Mouse (Mus musculus) forebrain, embryonic 12.5 days (tissue): ENCODE measurements around the gene Slc37a2. TPM values are rescaled to one million over a fixed set of nuclear protein-coding genes. Genes with fewer than 3 reads are reported as not detected.
A peak's percentile ranks its signal among the peaks of the same experiment; 100 is the strongest.
"Not testable (repeated sequence)": the region's sequence is repeated elsewhere in the genome, so short reads cannot be mapped to it uniquely, and the experiment has no call there.

Experiments
- ATAC-seq: fragments of 200-750 bp; cut with Nextera tagmentation; 2 replicates; pipeline ENCODE4 v1.8.0; 2017; ENCODE audit warnings: moderate TSS enrichment; ENCODE audit not compliant: low FRiP score
- H3K27ac ChIP-seq: fragments of 300-500 bp; sonication (generic); 2 replicates; pipeline ENCODE4 v1.5.1; 2016; ENCODE audit warnings: mild to moderate bottlenecking
- H3K27me3 ChIP-seq: fragments of 300-500 bp; sonication (generic); 2 replicates; pipeline ENCODE4 v1.6.1; 2016; ENCODE audit warnings: mild to moderate bottlenecking
- H3K36me3 ChIP-seq: fragments of 300-500 bp; sonication (generic); replicated peaks from 2 replicates; pipeline ENCODE4 v1.6.1; 2016; ENCODE audit warnings: mild to moderate bottlenecking
- H3K4me1 ChIP-seq: fragments of 300-500 bp; sonication (generic); 2 replicates; pipeline ENCODE4 v1.6.1; 2016
- H3K4me2 ChIP-seq: fragments of 300-500 bp; sonication (generic); 2 replicates; pipeline ENCODE4 v1.6.1; 2016; ENCODE audit warnings: mild to moderate bottlenecking, moderate library complexity
- H3K4me3 ChIP-seq: fragments of 300-500 bp; sonication (generic); replicated peaks from 2 replicates; pipeline ENCODE4 v1.5.1; 2016; ENCODE audit warnings: mild to moderate bottlenecking
- H3K9ac ChIP-seq: fragments of 300-500 bp; sonication (generic); 2 replicates; pipeline ENCODE4 v1.6.1; 2016; ENCODE audit warnings: mild to moderate bottlenecking
- H3K9me3 ChIP-seq: fragments of 300-500 bp; sonication (generic); 2 replicates; pipeline ENCODE4 v1.6.1; 2016
- WGBS: fragments of 180-500 bp; shearing (Covaris S2); methylation state at CpG from one replicate; pipeline ENCODE4 v1.1.7; 2016; 5-methylcytosine and 5-hydroxymethylcytosine counted together
- polyA plus RNA-seq: library from polyadenylated mRNA; unstranded; fragments of >200 nt; fragmentation: Nextera tagmentation; extraction: Ambion mirVana; gene quantifications from 2 replicates; pipeline ENCODE4 v1.2.1, GENCODE M21; 2016

Gene Slc37a2
- 1.1 TPM in 2 replicates for polyA plus RNA-seq

DNA sequence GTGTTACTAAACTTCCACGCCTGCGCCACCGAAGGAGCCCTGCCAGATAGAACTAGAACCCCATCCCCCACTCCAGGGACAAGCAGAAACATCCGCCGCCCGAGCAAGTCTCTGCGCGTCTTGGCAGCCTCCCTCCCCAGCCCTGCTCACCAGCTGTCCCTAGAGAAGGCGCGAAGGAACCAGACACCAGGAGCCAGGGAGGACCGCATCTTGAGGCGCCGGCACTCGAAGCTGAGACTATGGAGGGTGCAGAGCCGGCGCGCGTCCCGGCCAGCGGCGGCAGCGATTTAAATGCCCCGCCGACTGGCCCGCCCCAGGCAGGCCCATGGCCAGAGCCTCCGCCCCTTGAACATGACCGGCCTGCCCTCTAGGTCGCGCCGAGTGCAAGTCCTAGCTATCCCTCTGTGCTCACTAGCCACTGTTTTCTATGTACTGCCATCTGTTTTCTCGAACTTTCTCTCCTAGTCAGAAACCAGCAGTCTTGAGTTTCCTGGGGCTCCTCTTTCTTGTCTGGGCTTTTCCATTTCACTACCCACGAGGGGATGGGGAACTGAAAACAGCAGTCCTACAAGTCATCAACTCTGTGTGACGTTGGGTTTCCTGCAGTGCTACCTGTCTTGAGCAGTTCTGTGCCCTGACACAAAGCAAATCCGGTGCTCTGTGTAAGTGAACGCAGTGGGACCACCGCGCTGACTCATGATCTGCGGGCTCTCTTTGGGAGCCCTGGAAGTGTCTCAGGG is at the start of gene Slc37a2:
Gene Slc37a2 (minus strand): TSS at position 590 of the 740 bp plus-strand sequence.
- H3K4me1 ChIP-seq, result peaks cover 16% of the 10 kb centered on the region
- H3K27me3 ChIP-seq, result peaks cover 18% of the 10 kb centered on the region
- H3K9ac ChIP-seq, result peak within 1 kb of the TSS; percentile 44
- WGBS, result 3% methylated on average over 38 of the region's 38 CpGs
- H3K36me3 ChIP-seq, result no peaks in the 10 kb centered on the region
- H3K4me2 ChIP-seq, result peak within 1 kb of the TSS; percentile 73
- H3K9me3 ChIP-seq, result no peaks in the 10 kb centered on the region
- peak; percentile 75 for ATAC-seq
- H3K27ac ChIP-seq, result no peak within 1 kb of the TSS
- peak within 1 kb of the TSS; percentile 43 for H3K4me3 ChIP-seq

DNA sequence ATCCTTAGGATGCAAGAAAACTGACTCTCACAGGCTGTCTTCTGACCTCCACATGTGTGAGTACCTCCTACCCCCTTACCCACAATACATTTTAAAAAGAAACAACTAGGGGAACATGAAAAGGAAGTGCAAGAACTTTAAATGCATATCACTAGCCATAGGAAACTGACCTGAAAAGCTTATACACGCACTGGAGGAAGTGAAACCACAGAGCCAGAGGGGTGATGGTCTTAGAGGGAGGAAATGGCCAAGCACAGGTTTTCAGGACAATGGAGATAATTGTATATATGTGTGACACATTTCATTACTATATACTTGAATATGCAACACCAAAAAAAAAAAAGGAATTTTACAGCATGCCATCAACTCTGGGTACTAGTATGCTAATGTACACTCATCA is 46.2 kb upstream of the Slc37a2 start:
- WGBS, result 89% methylated on average over 1 of the region's 1 CpGs
- H3K36me3 ChIP-seq, result peaks cover 8% of the 10 kb centered on the region
- ATAC-seq, result no peak
- H3K4me2 ChIP-seq, result no peak overlapping the region
- H3K9me3 ChIP-seq, result no peaks in the 10 kb centered on the region
- no peak overlapping the region for H3K9ac ChIP-seq
- H3K27me3 ChIP-seq, result no peaks in the 10 kb centered on the region
- no peak overlapping the region for H3K4me3 ChIP-seq
- no peak overlapping the region for H3K27ac ChIP-seq
- no peaks in the 10 kb centered on the region for H3K4me1 ChIP-seq

DNA sequence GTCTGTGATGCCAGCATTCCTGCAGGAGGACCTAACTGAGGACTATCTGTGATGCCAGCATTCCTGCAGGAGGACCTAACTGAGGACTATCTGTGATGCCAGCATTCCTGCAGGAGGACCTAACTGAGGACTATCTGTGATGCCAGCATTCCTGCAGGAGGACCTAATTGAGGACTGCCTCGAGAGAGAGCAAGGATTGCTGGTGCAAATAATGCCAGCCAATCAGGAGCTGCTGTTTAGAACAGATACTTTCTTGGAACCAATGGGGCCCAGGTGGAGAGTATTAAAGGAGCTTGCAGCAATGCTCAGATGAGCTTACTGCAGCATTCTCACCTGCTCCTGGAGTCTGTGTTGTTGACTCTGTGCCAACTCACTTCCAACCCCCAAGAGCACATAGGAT is 45.0 kb upstream of the Slc37a2 start:
- H3K4me1 ChIP-seq, H3K27ac ChIP-seq, H3K27me3 ChIP-seq, H3K4me2 ChIP-seq, H3K9me3 ChIP-seq, ATAC-seq, H3K4me3 ChIP-seq, H3K9ac ChIP-seq, H3K36me3 ChIP-seq: not testable (repeated sequence)
- 89% methylated on average over 1 of the region's 1 CpGs for WGBS

DNA sequence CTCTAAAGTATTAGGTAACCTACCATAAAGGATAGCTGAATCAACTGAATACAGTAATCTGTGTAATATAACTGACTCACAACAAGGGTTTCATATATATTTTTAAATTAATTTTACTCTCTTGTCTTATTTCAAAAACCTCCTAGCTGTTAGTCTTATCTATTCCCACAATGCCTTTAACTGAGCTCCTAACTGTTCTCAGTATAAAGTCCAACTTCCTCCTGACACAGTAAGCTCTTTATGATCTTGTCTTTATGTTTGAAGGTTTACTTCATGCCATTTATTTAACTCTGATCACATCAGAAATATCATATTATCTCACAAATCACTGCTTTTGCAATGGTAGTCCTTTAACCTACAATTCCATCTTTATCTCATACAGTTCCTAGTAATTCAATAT is 40.0 kb upstream of the Slc37a2 start:
- no peak for ATAC-seq

DNA sequence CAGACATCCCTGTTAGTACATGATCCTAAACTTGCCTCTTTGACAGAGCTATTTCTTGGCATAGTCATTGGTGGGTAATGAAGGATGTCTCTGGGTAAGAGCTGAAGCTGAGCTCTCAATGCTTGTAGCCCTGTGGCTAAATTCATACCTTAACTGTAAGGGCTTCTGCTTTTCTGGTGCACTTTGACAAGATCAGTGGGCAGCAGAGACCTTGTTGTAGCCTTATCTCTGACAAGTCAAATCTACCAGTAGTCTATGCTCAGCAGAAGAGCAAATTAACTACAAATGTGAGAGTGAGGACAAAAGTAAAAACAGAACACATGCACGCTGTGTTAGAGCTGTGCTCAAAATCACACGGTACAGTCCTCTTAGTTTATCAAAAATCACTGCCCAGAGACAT is 11.1 kb upstream of the Slc37a2 start:
- no peak overlapping the region for H3K9ac ChIP-seq
- H3K27ac ChIP-seq, result no peak overlapping the region
- no peak overlapping the region for H3K4me2 ChIP-seq
- no peak for ATAC-seq
- no peaks in the 10 kb centered on the region for H3K9me3 ChIP-seq
- no peaks in the 10 kb centered on the region for H3K27me3 ChIP-seq
- H3K36me3 ChIP-seq, result no peaks in the 10 kb centered on the region
- WGBS, result 88% methylated on average over 2 of the region's 2 CpGs
- H3K4me3 ChIP-seq, result no peak overlapping the region
- no peaks in the 10 kb centered on the region for H3K4me1 ChIP-seq

More for the DNA sequence above, 40.0 kb upstream of the Slc37a2 start:
- Histone ChIP-seq H3K9me3 (no peaks in the 10 kb centered on the region), H3K36me3 (no peaks in the 10 kb centered on the region), H3K4me3 (no peak overlapping the region), H3K9ac (no peak overlapping the region), H3K27me3 (no peaks in the 10 kb centered on the region), H3K27ac (no peak overlapping the region), H3K4me1 (no peaks in the 10 kb centered on the region), H3K4me2 (no peak overlapping the region)

DNA sequence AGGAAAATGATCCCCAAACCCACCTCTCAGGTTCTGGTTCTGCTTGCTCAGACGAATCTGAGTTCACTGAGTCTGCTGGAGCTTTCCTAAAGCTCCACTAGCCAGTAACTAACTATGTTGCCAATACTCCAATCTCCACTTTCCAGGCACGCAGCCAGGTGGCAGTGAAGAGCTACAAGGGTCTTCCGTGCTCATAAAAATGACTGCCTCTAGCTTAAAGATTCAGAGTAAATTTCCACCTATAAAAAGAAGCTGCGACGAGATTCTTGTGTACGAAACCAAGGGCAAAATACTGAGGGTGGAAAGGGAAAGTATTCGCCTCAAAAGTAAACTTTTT is 319 bp upstream of the Slc37a2 start:
- Histone ChIP-seq H3K27me3 (peaks cover 18% of the 10 kb centered on the region), H3K4me3 (peak overlapping the region; percentile 43), H3K27ac (no peak overlapping the region), H3K4me1 (peaks cover 16% of the 10 kb centered on the region), H3K36me3 (no peaks in the 10 kb centered on the region), H3K9ac (0 out of 2 replicates have a peak overlapping the region, but pooled peaks have one; percentile 44), H3K9me3 (no peaks in the 10 kb centered on the region), H3K4me2 (peak overlapping the region; percentile 73)
- WGBS, result 36% methylated on average over 7 of the region's 7 CpGs
- ATAC-seq, result peak; percentile 74

DNA sequence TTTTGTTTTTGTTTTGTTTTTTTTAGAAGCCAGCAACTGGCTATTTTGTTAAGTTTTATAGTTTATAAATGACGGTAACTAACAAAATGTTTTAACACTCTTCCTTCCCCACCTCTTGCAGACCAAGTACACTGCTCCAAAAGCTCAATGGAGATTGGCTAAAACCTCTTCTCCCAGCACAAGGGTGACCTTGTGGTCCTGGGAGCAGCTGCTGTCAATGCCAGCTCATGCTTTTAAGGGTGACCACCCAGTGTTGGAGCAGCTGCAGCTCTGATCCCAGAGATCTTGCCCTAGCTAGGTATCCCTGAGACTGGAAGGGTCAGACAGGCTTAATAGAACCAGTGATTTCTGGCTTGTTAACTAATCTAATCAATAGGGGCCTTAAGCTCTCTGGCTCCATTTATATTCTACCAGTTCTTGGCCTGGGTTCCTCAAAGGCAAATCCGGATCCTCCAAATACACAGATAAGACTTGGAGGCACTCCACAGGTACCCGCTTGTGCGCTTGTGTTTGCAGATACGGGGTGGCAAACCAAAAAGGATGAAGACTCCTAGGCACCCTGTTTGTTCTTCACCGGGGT is 917 bp downstream of the Slc37a2 start:
- no peak for ATAC-seq

DNA sequence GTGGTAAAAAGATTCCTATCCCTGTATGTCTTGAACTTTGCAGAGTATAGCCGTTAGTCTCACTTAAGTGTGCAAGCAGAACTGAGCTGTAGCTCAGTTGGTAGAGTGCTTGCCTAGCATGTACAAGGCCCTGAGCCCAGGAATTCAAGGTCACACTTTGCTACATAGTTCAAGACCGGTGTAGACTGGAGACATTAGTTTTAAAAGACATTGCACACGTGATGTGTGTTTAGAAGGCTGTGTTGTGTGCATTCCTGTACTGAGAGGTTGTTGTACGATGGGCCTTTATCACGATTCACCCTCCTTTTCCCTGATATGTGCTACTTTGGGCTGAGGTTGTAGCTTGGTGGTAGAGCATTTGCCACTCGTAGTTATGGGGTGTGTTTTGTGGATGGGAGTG is 4.9 kb downstream of the Slc37a2 start:
- no peak overlapping the region for H3K4me3 ChIP-seq
- no peaks in the 10 kb centered on the region for H3K9me3 ChIP-seq
- no peak overlapping the region for H3K27ac ChIP-seq
- 89% methylated on average over 6 of the region's 6 CpGs for WGBS
- H3K27me3 ChIP-seq, result peaks cover 11% of the 10 kb centered on the region
- no peak for ATAC-seq
- H3K4me2 ChIP-seq, result no peak overlapping the region
- peaks cover 20% of the 10 kb centered on the region for H3K4me1 ChIP-seq
- no peak overlapping the region for H3K9ac ChIP-seq
- no peaks in the 10 kb centered on the region for H3K36me3 ChIP-seq

More for the DNA sequence above, 917 bp downstream of the Slc37a2 start:
- Histone ChIP-seq H3K4me3 (peak overlapping the region; percentile 43), H3K27ac (no peak overlapping the region), H3K36me3 (no peaks in the 10 kb centered on the region), H3K4me1 (peaks cover 16% of the 10 kb centered on the region), H3K9me3 (no peaks in the 10 kb centered on the region), H3K9ac (no peak overlapping the region), H3K4me2 (peak overlapping the region; percentile 73), H3K27me3 (peaks cover 18% of the 10 kb centered on the region)
- WGBS, result 20% methylated on average over 6 of the region's 6 CpGs

DNA sequence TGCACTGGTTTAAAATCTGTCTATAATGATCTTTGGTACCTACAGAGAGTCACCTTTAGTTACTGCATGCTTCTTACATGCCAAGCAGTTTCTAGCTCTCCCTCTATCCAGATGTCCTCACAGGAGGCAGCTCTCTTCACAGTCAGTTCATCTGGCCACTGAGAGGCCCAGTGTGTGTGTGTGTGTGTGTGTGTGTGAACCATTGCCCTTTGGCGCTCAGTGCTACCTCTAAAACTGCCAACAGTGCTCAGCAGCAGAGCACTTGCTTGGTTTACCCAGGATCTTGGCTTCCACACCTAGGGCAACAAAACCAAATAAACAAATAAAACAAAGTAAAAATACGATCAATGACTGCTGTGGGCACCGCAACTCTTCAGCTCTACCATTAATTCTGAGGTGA is 5.6 kb downstream of the Slc37a2 start:
- no peak for ATAC-seq

DNA sequence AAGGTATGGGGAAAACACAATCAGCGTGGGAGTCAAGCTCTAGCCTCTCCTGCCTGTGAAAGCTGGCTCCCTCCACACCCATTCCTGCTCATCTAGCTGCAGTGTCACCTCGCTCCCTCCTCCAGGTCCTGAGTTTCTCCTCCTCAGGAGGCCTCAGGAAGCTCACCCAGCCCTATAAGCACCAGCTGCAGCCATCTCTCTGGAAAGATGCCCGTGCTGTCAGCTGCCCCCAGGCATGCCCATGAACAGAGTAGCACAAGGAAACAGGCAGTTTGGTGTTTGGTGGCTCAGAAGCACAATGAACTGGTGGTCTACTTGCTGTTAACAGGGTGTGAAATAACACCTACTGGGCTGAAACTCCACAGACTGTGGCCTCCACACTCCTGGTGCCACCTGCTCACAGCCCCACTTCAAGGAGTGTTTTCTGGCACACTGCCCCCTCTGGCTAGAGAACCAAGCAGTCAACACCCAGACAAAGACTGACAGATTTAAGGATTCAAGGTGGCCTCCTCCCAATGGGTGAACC is 7.1 kb downstream of the Slc37a2 start:
- Histone ChIP-seq H3K27ac (peak overlapping the region; percentile 4), H3K27me3 (no peaks in the 10 kb centered on the region), H3K36me3 (no peaks in the 10 kb centered on the region), H3K4me3 (no peak overlapping the region), H3K9me3 (no peaks in the 10 kb centered on the region), H3K4me2 (no peak overlapping the region), H3K9ac (no peak overlapping the region), H3K4me1 (peaks cover 8% of the 10 kb centered on the region)
- ATAC-seq, result peak; percentile 49; the same call in 1 of the 2 replicates
- WGBS, result 51% methylated on average over 3 of the region's 3 CpGs

More for the DNA sequence above, 5.6 kb downstream of the Slc37a2 start:
- peaks cover 4% of the 10 kb centered on the region for H3K27me3 ChIP-seq
- no peak overlapping the region for H3K9ac ChIP-seq
- H3K36me3 ChIP-seq, result no peaks in the 10 kb centered on the region
- 91% methylated on average over 3 of the region's 3 CpGs for WGBS
- no peaks in the 10 kb centered on the region for H3K9me3 ChIP-seq
- no peak overlapping the region for H3K27ac ChIP-seq
- no peak overlapping the region for H3K4me3 ChIP-seq
- H3K4me1 ChIP-seq, result peaks cover 14% of the 10 kb centered on the region
- no peak overlapping the region for H3K4me2 ChIP-seq

DNA sequence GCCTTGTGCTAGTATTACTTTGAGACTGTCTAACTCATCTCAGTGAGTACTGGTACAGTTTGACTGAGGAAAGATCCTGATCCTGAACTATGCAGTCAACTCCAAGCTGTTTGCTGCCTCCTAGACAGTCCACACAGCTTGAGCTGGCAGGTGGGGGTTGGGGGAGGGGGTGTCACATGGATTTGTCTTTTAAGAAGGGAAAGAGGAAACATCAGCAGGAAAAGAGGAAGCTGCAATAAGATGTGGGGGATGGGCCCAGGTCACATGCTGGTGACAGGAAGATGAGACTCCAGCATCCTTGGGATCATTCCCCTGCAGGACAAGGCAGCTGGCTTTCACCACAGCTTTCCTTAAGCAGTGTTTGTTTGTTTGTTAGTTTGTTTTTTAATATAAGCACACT is 8.1 kb downstream of the Slc37a2 start:
- no peak overlapping the region for H3K4me3 ChIP-seq
- H3K27ac ChIP-seq, result no peak overlapping the region
- ATAC-seq, result no peak
- H3K4me2 ChIP-seq, result no peak overlapping the region
- peaks cover 6% of the 10 kb centered on the region for H3K4me1 ChIP-seq
- H3K27me3 ChIP-seq, result no peaks in the 10 kb centered on the region
- no peak overlapping the region for H3K9ac ChIP-seq
- no peaks in the 10 kb centered on the region for H3K9me3 ChIP-seq
- no peaks in the 10 kb centered on the region for H3K36me3 ChIP-seq

DNA sequence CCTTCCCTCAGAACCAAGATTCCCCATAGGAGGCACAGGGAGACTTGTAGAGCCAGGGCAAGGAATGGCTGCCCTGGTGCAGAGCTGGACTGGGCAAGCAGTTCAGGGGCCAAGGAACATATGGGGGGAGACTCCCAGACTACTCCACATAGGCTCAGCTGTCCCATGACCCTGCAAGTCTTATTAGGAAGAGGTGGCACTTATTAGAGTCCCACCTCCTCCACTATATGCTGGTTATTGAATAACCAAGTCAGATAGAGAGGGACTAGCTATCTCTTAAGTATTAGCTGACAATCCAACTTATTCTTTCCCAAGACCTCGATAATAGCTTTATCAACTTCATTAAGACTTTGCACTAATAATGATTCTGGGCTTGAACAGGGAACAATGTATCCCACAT is 9.7 kb downstream of the Slc37a2 start:
- Histone ChIP-seq H3K4me2 (no peak overlapping the region), H3K9ac (no peak overlapping the region), H3K4me3 (no peak overlapping the region), H3K36me3 (no peaks in the 10 kb centered on the region), H3K27me3 (no peaks in the 10 kb centered on the region), H3K27ac (no peak overlapping the region), H3K4me1 (peaks cover 6% of the 10 kb centered on the region), H3K9me3 (no peaks in the 10 kb centered on the region)
- ATAC-seq, result no peak
- 96% methylated on average over 1 of the region's 1 CpGs for WGBS

DNA sequence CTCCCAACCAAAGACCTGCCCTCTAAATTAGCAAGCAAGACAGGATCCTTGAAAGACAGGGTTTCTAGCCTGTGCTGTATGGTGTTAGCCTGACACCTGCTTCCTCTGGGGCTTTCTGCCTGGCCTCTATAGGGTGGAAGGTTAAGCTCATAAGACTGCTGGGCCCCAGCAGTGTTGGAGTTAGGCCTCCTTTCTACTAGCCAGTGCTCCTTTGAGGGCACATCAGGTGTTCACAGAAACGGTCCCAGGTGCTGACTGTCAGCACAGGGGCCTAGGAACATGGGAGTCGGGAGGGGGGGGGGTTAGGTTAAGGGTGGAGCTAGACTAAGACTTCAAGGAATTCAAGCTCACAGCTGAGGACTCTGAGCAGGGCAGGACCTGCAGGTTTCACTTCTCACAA is 10.1 kb downstream of the Slc37a2 start:
- Histone ChIP-seq H3K27me3 (no peaks in the 10 kb centered on the region), H3K4me3 (no peak overlapping the region), H3K4me1 (peaks cover 6% of the 10 kb centered on the region), H3K9ac (no peak overlapping the region), H3K4me2 (no peak overlapping the region), H3K9me3 (no peaks in the 10 kb centered on the region), H3K36me3 (no peaks in the 10 kb centered on the region), H3K27ac (no peak overlapping the region)
- WGBS, result 56% methylated on average over 2 of the region's 2 CpGs
- no peak for ATAC-seq
